8 mouse cellular contexts compared by ENCODE assay signal in the genomic region with DNA sequence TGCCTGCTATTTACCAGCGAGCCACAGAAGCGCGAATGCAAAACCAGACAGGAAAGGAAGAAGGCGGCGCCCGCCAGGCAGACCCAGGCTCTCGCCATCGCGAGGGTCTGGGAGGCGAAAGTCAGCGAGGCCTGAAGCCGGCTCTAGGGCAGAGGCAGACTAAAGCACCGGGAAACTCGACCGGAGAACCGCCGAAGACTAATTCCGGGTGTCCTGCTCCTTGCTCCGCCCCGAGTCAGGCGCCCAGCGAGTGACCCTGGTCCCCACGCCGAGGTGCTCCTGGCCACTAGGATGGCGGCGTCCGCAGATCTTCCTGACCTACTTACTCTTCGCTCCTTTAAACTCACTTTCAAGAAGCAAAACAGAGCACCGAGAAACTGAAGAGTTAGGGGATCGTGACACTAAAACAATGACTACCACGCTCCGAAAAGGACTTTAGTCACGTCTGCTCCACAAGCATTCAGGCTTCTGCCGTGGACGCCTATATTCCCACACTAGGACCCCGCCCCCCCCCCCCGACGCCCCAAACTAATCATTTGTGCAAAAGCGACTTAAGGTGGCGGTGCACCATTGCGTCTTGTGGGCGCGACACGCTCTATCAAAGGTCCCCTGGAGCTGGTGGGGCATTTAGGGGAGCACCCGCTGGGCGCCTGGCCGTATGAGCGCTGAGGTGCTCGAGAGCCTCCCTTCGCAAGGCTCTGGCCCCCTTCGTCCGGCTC. TPM values are rescaled to one million over a fixed set of nuclear protein-coding genes. Genes with fewer than 3 reads are reported as not detected.
DNase-seq lines count a peak whose midpoint lies in the region; ATAC-seq lines count a peak whose summit lies in the region.

A gene (minus strand): TSS at position 287 of the 719 bp plus-strand sequence.
A gene (plus strand): TSS at position 621 of the 719 bp plus-strand sequence.

- DNase-seq in adipocyte (ENCODE audit: low spot score) = peak; percentile 99
- DNase-seq in embryo, embryonic 10 days (ENCODE audit: low spot score) = peak; percentile 95
- DNase-seq in gastrocnemius, postnatal 10 days = peak; percentile 94
- peak; percentile 93 to 97 for DNase-seq in left cerebral cortex, postnatal 10 days (ENCODE audit: extremely low spot score in 1 of 2, low spot score in 2 of 2)
- DNase-seq in right cerebral cortex, postnatal 25 days = peak; percentile 97
- peak; percentile 94 for DNase-seq in urinary bladder, postnatal 4 days (ENCODE audit: low spot score in 2 of 2)

- intact Hi-C loops in left cerebral cortex, postnatal 10 days (cut with DNase I) = no loop called here

- peak; percentile 86 for ATAC-seq in inflammation-experienced regulatory T-cells, adult 6 months
- peak; percentile 86 for ATAC-seq in megakaryocyte-erythroid progenitor cell, adult 5-6 weeks (replicated peaks; ENCODE audit: low FRiP score, low TSS enrichment, poor library complexity, severe bottlenecking)

RNA-seq across cellular contexts. Expression of the first gene that starts in this region (rescaled TPM):
- 1 to 10 TPM; 4.1 to 5.2 TPM for total RNA-seq in gastrocnemius, postnatal 10 days (2021)
- polyA plus RNA-seq in inflammation-experienced regulatory T-cells, adult 6 months (2017; shearing (Covaris generic)) = 10 to 100 TPM; 11.8 to 16.1 (median 13.2) TPM
- 10 to 100 TPM in 1 of 2 experiments, 1 to 10 TPM in 1; 9.9 to 10.5 TPM for total RNA-seq in left cerebral cortex, postnatal 10 days (2021)
- 8.2 and 15.1 TPM in 2 replicates for total RNA-seq in megakaryocyte-erythroid progenitor cell, adult 5-6 weeks (2014; fragmentation: Nextera tagmentation)
- 6.9 and 8.5 TPM in 2 replicates for total RNA-seq in megakaryocyte-erythroid progenitor cell, adult 5-6 weeks (2017)

RNA-seq across cellular contexts. Expression of the second gene that starts in this region (rescaled TPM):
- total RNA-seq in gastrocnemius, postnatal 10 days (2021) = 10 to 100 TPM in 1 of 2 experiments, 1 to 10 TPM in 1; 9.6 to 11.9 TPM
- 10 to 100 TPM in 2 of 3 experiments, 1 to 10 TPM in 1; 8.9 to 10.9 (median 10.3) TPM for polyA plus RNA-seq in inflammation-experienced regulatory T-cells, adult 6 months (2017; shearing (Covaris generic))
- 10 to 100 TPM; 22.1 to 24.6 TPM for total RNA-seq in left cerebral cortex, postnatal 10 days (2021)
- 40.1 and 40.2 TPM in 2 replicates for total RNA-seq in megakaryocyte-erythroid progenitor cell, adult 5-6 weeks (2014; fragmentation: Nextera tagmentation)
- total RNA-seq in megakaryocyte-erythroid progenitor cell, adult 5-6 weeks (2017) = 6.3 and 12.5 TPM in 2 replicates

Comparison
In these comparisons a context has a peak if more than half of its experiments do, and no peak if none do; other contexts are left out.
1. Peak in every context shown above with its lines: DNase-seq and ATAC-seq.